Mouse (Mus musculus): ENCODE results near the gene Mbd4. TPM values are rescaled to one million over a fixed set of nuclear protein-coding genes. Genes with fewer than 3 reads are reported as not detected.

The Mbd4 gene
- 18.2 and 19.1 TPM in 2 replicates for polyA plus RNA-seq (2016; fragmentation: Nextera tagmentation; extraction: Ambion mirVana)

DNA sequence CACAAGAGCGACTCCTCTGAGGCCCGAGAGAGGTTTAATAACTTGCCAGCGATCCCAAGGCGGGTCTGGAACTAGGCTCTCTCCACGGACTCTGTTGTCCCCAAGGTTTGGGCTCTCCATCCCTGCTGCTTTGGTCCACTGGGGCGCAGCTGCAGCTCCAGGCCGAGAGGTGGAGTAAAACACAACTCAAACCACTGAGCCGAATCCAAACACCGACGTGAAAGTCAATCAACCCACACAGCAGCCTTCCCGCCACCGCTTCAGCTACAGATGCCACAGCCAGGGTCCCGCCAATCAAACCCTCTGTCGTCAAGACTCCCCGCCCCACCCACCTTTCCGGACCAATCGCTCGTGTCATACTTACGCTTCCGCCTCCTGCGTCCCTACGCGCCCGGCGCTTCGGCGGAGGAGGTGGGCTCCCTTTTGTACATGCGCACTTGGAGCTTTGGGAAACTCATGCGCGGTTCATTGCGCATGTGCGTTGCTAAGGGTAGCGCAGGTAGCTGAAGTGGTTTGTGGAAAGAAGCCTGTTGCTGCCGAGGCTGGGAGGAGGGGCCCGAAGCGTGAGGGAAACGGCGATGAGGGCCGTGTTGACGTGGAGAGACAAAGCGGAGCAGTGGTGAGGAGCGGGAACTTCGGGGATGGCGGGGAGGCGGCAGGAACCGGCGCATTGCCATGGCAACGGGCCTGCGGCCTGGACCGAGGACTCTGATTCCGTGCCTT is at the start of gene Mbd4, which contains the start of gene Ift122:
Gene Mbd4, minus strand, starts transcription at position 281 of the 723 bp plus-strand sequence.
Gene Ift122, plus strand, starts transcription at position 380 of the 723 bp plus-strand sequence.
- H3K9ac ChIP-seq, result peak within 1 kb of the TSS; percentile 61
- under 1% methylated on average over 51 of the region's 51 CpGs for WGBS
- no peaks in the 10 kb centered on the region for H3K27me3 ChIP-seq (replicated peaks)
- peak within 1 kb of the TSS; percentile 51 for H3K27ac ChIP-seq
- peak; percentile 98 for ATAC-seq (ENCODE audit: low FRiP score, low read depth)
- peak within 1 kb of the TSS; percentile 71 for H3K4me2 ChIP-seq (replicated peaks)
- H3K9me3 ChIP-seq, result no peaks in the 10 kb centered on the region
- H3K4me1 ChIP-seq, result peaks cover 19% of the 10 kb centered on the region
- peaks cover 11% of the 10 kb centered on the region for H3K36me3 ChIP-seq
- H3K4me3 ChIP-seq, result peak within 1 kb of the TSS; percentile 53

DNA sequence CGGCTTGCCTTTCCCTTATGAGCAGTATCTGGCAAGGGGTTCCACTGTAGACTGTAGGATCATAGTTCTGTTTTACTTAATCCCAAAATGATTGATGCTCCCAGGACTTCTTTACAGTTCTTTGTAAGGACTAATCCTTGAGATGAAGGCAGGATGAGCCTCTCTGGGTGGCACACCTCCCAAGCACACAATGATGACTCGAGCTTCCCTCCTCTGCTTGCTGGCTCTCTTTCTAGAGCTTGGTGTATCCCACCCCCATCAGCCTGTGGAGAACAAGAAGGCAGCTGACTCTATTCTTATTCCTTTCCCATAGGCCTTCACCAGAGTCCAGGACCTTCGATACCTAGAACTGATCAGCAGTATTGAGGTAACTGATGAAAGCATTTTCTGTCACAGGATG is 49.4 kb upstream of the Mbd4 start:
- Histone ChIP-seq H3K4me3 (no peak overlapping the region), H3K9me3 (no peaks in the 10 kb centered on the region), H3K9ac (no peak overlapping the region), H3K4me1 (0 out of 2 replicates have a peak, but pooled peaks cover 4% of the 10 kb centered on the region), H3K36me3 (peaks cover 26% of the 10 kb centered on the region), H3K4me2 (replicated peaks) (no peak overlapping the region), H3K27ac (no peak overlapping the region), H3K27me3 (replicated peaks) (no peaks in the 10 kb centered on the region)
- WGBS, result 87% methylated on average over 3 of the region's 3 CpGs
- no peak for ATAC-seq (ENCODE audit: low FRiP score, low read depth)

GRCm38 (mm10) chr6:115901489-115901931 is 48.3 kb upstream of the Mbd4 start:
- 0 out of 2 replicates have a peak, but pooled peaks cover 4% of the 10 kb centered on the region for H3K4me1 ChIP-seq
- ATAC-seq (ENCODE audit: low FRiP score, low read depth), result no peak
- H3K36me3 ChIP-seq, result peaks cover 20% of the 10 kb centered on the region

GRCm38 (mm10) chr6:115901062-115901461 is 47.9 kb upstream of the Mbd4 start:
- H3K9ac ChIP-seq, result no peak overlapping the region
- peak; percentile 50; the same call in 1 of the 2 replicates for ATAC-seq (ENCODE audit: low FRiP score, low read depth)
- H3K4me3 ChIP-seq, result no peak overlapping the region
- H3K9me3 ChIP-seq, result no peaks in the 10 kb centered on the region
- 28% methylated on average over 3 of the region's 3 CpGs for WGBS
- H3K4me2 ChIP-seq (replicated peaks), result no peak overlapping the region
- 0 out of 2 replicates have a peak, but pooled peaks cover 4% of the 10 kb centered on the region for H3K4me1 ChIP-seq
- peaks cover 17% of the 10 kb centered on the region; the same call in 1 of the 2 replicates for H3K36me3 ChIP-seq
- H3K27ac ChIP-seq, result no peak overlapping the region
- no peaks in the 10 kb centered on the region for H3K27me3 ChIP-seq (replicated peaks)

More at GRCm38 (mm10) chr6:115901489-115901931, 48.3 kb upstream of the Mbd4 start:
- no peaks in the 10 kb centered on the region for H3K9me3 ChIP-seq
- no peaks in the 10 kb centered on the region for H3K27me3 ChIP-seq (replicated peaks)
- H3K4me3 ChIP-seq, result no peak overlapping the region
- no peak overlapping the region for H3K27ac ChIP-seq
- no peak overlapping the region for H3K4me2 ChIP-seq (replicated peaks)
- WGBS, result 81% methylated on average over 8 of the region's 8 CpGs
- H3K9ac ChIP-seq, result no peak overlapping the region

DNA sequence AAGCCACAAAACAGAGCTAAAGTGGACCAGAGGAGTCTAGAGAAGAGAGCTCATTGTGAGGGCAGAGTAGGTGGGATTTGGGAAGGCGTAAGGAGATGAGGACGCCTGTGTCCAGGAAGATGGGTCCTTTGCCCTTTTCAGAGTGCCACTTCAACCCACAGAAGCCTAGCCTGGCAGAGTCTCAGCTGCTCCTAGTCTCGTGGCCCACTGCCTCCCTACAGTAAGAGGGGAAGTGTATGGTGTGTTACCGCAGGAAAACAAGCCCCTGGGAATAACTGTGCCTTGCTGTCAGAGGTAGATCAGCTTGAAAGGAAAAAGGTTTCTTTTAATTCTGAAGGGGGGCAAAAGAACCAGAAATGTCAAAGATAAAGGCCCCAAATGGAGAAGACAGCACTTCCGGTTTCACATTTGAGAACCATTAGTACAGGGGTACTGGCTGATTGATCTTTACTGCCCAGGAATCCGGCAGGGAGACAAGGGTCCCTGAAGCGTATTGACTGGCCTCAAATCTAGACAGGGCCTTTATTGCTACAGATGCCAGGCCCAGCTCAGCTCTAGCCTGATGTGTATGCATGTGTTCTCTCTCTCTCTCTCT is 44.9 kb upstream of the Mbd4 start:
- Histone ChIP-seq H3K9ac (no peak overlapping the region), H3K27ac (no peak overlapping the region), H3K27me3 (replicated peaks) (no peaks in the 10 kb centered on the region), H3K4me3 (no peak overlapping the region), H3K4me1 (0 out of 2 replicates have a peak, but pooled peaks cover 4% of the 10 kb centered on the region), H3K36me3 (peaks cover 10% of the 10 kb centered on the region; the same call in 1 of the 2 replicates), H3K4me2 (replicated peaks) (no peak overlapping the region), H3K9me3 (no peaks in the 10 kb centered on the region)
- no peak for ATAC-seq (ENCODE audit: low FRiP score, low read depth)
- WGBS, result 77% methylated on average over 7 of the region's 7 CpGs

DNA sequence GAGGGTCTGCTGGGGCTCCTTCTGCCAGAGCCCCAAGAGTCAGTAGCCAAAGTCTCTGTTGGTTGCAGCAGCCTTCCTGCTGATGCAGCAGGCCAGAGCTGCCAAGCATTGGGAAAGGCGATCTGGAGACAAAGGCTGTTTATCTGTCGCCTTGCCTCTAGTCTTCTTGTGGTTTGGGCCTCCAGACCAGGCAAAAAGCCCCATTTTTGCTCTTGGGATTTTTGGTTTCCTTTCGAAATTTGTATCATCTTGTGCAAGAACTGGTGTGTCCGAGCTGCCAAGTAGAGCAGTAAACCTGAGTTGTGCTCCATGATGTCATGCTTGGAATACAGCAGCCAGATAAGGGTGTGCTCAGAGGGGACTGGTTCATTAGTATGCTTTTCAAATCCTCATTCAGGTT is 43.9 kb upstream of the Mbd4 start:
- Histone ChIP-seq H3K27me3 (replicated peaks) (no peaks in the 10 kb centered on the region), H3K4me2 (replicated peaks) (no peak overlapping the region), H3K4me1 (peaks cover 9% of the 10 kb centered on the region; the same call in 1 of the 2 replicates), H3K9ac (no peak overlapping the region), H3K4me3 (no peak overlapping the region), H3K9me3 (no peaks in the 10 kb centered on the region), H3K27ac (no peak overlapping the region), H3K36me3 (peaks cover 8% of the 10 kb centered on the region; the same call in 1 of the 2 replicates)
- WGBS, result 82% methylated on average over 4 of the region's 4 CpGs
- no peak for ATAC-seq (ENCODE audit: low FRiP score, low read depth)

GRCm38 (mm10) chr6:115896346-115896745 is 43.2 kb upstream of the Mbd4 start:
- Histone ChIP-seq H3K4me2 (replicated peaks) (no peak overlapping the region), H3K9me3 (no peaks in the 10 kb centered on the region), H3K4me3 (no peak overlapping the region), H3K27me3 (replicated peaks) (no peaks in the 10 kb centered on the region), H3K36me3 (peaks cover 8% of the 10 kb centered on the region; the same call in 1 of the 2 replicates), H3K4me1 (peaks cover 13% of the 10 kb centered on the region), H3K9ac (no peak overlapping the region), H3K27ac (no peak overlapping the region)
- no peak for ATAC-seq (ENCODE audit: low FRiP score, low read depth)
- 34% methylated on average over 1 of the region's 1 CpGs for WGBS

DNA sequence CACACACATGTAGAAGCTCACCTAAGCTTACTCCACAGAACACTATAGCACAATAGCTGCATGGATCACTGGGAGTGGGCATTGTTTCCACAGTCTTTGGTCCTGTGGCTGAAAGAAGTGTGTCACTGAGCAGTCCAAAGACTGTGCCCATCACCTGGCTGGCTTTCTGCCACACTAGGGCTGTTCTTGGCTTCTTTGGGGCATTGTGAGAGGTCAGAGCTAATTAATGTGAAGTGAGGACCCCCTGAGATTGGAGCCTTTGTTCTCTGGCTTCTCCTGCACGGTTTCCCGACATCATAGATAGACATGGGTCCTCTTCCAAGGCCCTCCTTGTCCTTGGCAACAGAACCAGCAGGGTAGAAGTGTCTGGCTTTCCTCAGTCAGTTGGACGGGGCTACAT is 39.2 kb upstream of the Mbd4 start:
- peaks cover 25% of the 10 kb centered on the region for H3K36me3 ChIP-seq
- no peak overlapping the region for H3K4me3 ChIP-seq
- H3K9me3 ChIP-seq, result 0 out of 2 replicates have a peak, but pooled peaks cover 4% of the 10 kb centered on the region
- no peak overlapping the region for H3K27ac ChIP-seq
- no peaks in the 10 kb centered on the region for H3K27me3 ChIP-seq (replicated peaks)
- no peak overlapping the region for H3K4me2 ChIP-seq (replicated peaks)
- WGBS, result 77% methylated on average over 3 of the region's 3 CpGs
- no peak overlapping the region for H3K9ac ChIP-seq
- peaks cover 17% of the 10 kb centered on the region for H3K4me1 ChIP-seq
- ATAC-seq (ENCODE audit: low FRiP score, low read depth), result no peak

- Histone ChIP-seq H3K9me3 (0 out of 2 replicates have a peak, but pooled peaks cover 4% of the 10 kb centered on the region), H3K4me1 (peaks cover 17% of the 10 kb centered on the region), H3K27me3 (replicated peaks) (no peaks in the 10 kb centered on the region), H3K9ac (no peak overlapping the region), H3K27ac (no peak overlapping the region), H3K4me3 (no peak overlapping the region), H3K4me2 (replicated peaks) (no peak overlapping the region), H3K36me3 (peaks cover 32% of the 10 kb centered on the region)
- ATAC-seq (ENCODE audit: low FRiP score, low read depth), result peak; percentile 56; the same call in 1 of the 2 replicates
- 49% methylated on average over 8 of the region's 8 CpGs for WGBS
Measured at GRCm38 (mm10) chr6:115891497-115892061, 38.4 kb upstream of the Mbd4 start.

- Histone ChIP-seq H3K36me3 (peaks cover 32% of the 10 kb centered on the region), H3K9ac (no peak overlapping the region), H3K27ac (no peak overlapping the region), H3K9me3 (0 out of 2 replicates have a peak, but pooled peaks cover 4% of the 10 kb centered on the region), H3K27me3 (replicated peaks) (no peaks in the 10 kb centered on the region), H3K4me3 (no peak overlapping the region), H3K4me1 (peaks cover 17% of the 10 kb centered on the region), H3K4me2 (replicated peaks) (no peak overlapping the region)
- WGBS, result 74% methylated on average over 6 of the region's 6 CpGs
- no peak for ATAC-seq (ENCODE audit: low FRiP score, low read depth)
Measured at GRCm38 (mm10) chr6:115891061-115891460, 37.9 kb upstream of the Mbd4 start.

- Histone ChIP-seq H3K9me3 (0 out of 2 replicates have a peak, but pooled peaks cover 4% of the 10 kb centered on the region), H3K36me3 (peaks cover 36% of the 10 kb centered on the region), H3K27ac (no peak overlapping the region), H3K9ac (no peak overlapping the region), H3K4me1 (peaks cover 17% of the 10 kb centered on the region), H3K27me3 (replicated peaks) (no peaks in the 10 kb centered on the region), H3K4me2 (replicated peaks) (no peak overlapping the region), H3K4me3 (no peak overlapping the region)
- WGBS, result 90% methylated on average over 8 of the region's 8 CpGs
- no peak for ATAC-seq (ENCODE audit: low FRiP score, low read depth)
Measured at GRCm38 (mm10) chr6:115890601-115891000, 37.4 kb upstream of the Mbd4 start.

DNA sequence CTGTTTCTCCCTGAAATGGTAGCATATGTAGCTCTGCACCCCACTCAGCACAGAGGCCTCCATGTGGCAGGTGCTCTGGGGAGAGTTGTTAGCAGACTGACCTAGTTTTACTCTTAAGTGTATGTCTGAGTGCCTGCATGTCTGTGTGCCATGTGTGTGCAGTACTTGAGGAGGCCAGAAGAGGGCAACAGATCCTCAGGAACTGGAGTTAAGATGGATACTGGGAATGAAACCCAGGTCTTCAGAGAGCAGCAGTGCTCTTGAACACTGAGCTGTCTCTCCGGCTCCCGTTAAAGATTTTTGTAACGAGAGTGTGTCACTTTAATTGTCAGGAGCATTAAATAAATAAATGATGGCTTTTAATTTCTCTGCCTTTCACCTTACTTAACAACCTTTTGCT is 35.1 kb upstream of the Mbd4 start:
- no peak for ATAC-seq (ENCODE audit: low FRiP score, low read depth)
- no peaks in the 10 kb centered on the region for H3K27me3 ChIP-seq (replicated peaks)
- 0 out of 2 replicates have a peak, but pooled peaks cover 4% of the 10 kb centered on the region for H3K9me3 ChIP-seq
- peaks cover 17% of the 10 kb centered on the region for H3K4me1 ChIP-seq
- H3K27ac ChIP-seq, result no peak overlapping the region
- H3K9ac ChIP-seq, result no peak overlapping the region
- H3K4me3 ChIP-seq, result no peak overlapping the region
- H3K4me2 ChIP-seq (replicated peaks), result no peak overlapping the region
- H3K36me3 ChIP-seq, result peaks cover 42% of the 10 kb centered on the region
- 98% methylated on average over 3 of the region's 3 CpGs for WGBS

Data from neural tube, embryonic 12.5 days (tissue).